Mouse (Mus musculus) thymus, adult 2 months (tissue): Measurements from ENCODE around the gene Plau. TPM values are rescaled to one million over a fixed set of nuclear protein-coding genes. Genes with fewer than 3 reads are reported as not detected.

ENCODE experiments used
- DNase-seq: peaks from one replicate; pipeline ENCODE4 v3.0.0; 2021
- H3K27ac ChIP-seq: fragments of 200-500 bp; 2 replicates; pipeline ENCODE4 v1.5.1; 2012; ENCODE audit warnings: low read length, control low read depth; ENCODE audit not compliant: control insufficient read depth, insufficient read depth
- H3K27me3 ChIP-seq: fragments of 200-500 bp; 2 replicates; pipeline ENCODE4 v1.6.1; 2012; ENCODE audit warnings: mild to moderate bottlenecking, low read length, moderate library complexity, mixed read lengths; ENCODE audit not compliant: control insufficient read depth, insufficient read depth
- H3K36me3 ChIP-seq: fragments of 200-500 bp; 2 replicates; pipeline ENCODE4 v1.6.1; 2012; ENCODE audit warnings: mild to moderate bottlenecking, low read length, moderate library complexity; ENCODE audit not compliant: control insufficient read depth, insufficient read depth
- H3K4me1 ChIP-seq: fragments of 200-500 bp; replicated peaks from 2 replicates; pipeline ENCODE4 v1.6.1; 2012; ENCODE audit warnings: low read length; ENCODE audit not compliant: control insufficient read depth, insufficient read depth
- H3K4me3 ChIP-seq: fragments of 200-500 bp; 2 replicates; pipeline ENCODE4 v1.5.1; 2012; ENCODE audit warnings: mild to moderate bottlenecking, low read length, control low read depth, moderate library complexity; ENCODE audit not compliant: control insufficient read depth, insufficient read depth
- CTCF ChIP-seq: fragments of 200-500 bp; IDR thresholded peaks from 2 replicates; pipeline ENCODE4 v1.5.1; 2012; ENCODE audit warnings: mild to moderate bottlenecking, control low read depth, low read length, moderate library complexity, borderline replicate concordance; ENCODE audit not compliant: control insufficient read depth, poor library complexity, insufficient read depth; ENCODE audit errors: extremely low read depth
- POLR2A ChIP-seq: fragments of 200-500 bp; IDR thresholded peaks from 2 replicates; pipeline ENCODE4 v1.6.1; 2012; ENCODE audit warnings: mild to moderate bottlenecking, low read length, control low read depth, moderate library complexity; ENCODE audit not compliant: control insufficient read depth, poor library complexity, insufficient read depth; ENCODE audit errors: extremely low read depth
- WGBS: fragments of 180-500 bp; shearing (Covaris S2); methylation state at CpG from one replicate; pipeline ENCODE4 v1.1.7; 2018; 5-methylcytosine and 5-hydroxymethylcytosine counted together
- polyA plus RNA-seq: library from polyadenylated mRNA; depleted of rRNA; stranded (reverse); fragments of >200 nt; gene quantifications from 2 replicates; pipeline ENCODE4 v1.2.3, GENCODE M21; 2012; rRNA removed

The Plau gene
- polyA plus RNA-seq, 1 experiment: 5.6 TPM

GRCm38 (mm10) chr14:20891941-20892402 lies 55.5 kb downstream of the Plau start:
- Histone ChIP-seq H3K4me1 (no peaks in the 10 kb centered on the region), H3K4me3 (no peak overlapping the region), H3K36me3 (no peaks in the 10 kb centered on the region), H3K27me3 (no peaks in the 10 kb centered on the region), H3K27ac (no peak overlapping the region)
- no peak for DNase-seq
- TF ChIP-seq POLR2A (no peak), CTCF (no peak)
- 78% methylated on average over 9 of the region's 9 CpGs for WGBS

Other genes starting within 250 kb of the Plau start
- 3.2 and 3.9 TPM in 2 replicates for gene Usp54, start 195.6 kb upstream of the Plau start, polyA plus RNA-seq
- 0.82 TPM in 1 of 2 replicates, not detected in the other for gene Myoz1, start 180.1 kb upstream of the Plau start, polyA plus RNA-seq
- gene Synpo2l, start 168.3 kb upstream of the Plau start, polyA plus RNA-seq: 0.51 and 2.8 TPM in 2 replicates
- 486 and 497 TPM in 2 replicates for gene Sec24c, start 162.4 kb upstream of the Plau start, polyA plus RNA-seq
- 19.2 and 23.4 TPM in 2 replicates for gene Fut11, start 141.7 kb upstream of the Plau start, polyA plus RNA-seq
- 33.5 and 39.5 TPM in 2 replicates for gene Chchd1, start 133.7 kb upstream of the Plau start, polyA plus RNA-seq
- gene Zswim8, start 129.1 kb upstream of the Plau start, polyA plus RNA-seq: 296 and 301 TPM in 2 replicates
- 42.2 and 46.2 TPM in 2 replicates for gene Ndst2, start 102.1 kb upstream of the Plau start, polyA plus RNA-seq
- 36.4 and 42.3 TPM in 2 replicates for gene Camk2g, start 42.6 kb upstream of the Plau start, polyA plus RNA-seq
- gene Vcl, start 92.7 kb downstream of the Plau start, polyA plus RNA-seq: 12.4 and 14.7 TPM in 2 replicates
- 28.5 and 34.1 TPM in 2 replicates for gene Ap3m1, start 215.8 kb downstream of the Plau start, polyA plus RNA-seq
- 12.7 and 18.5 TPM in 2 replicates for gene Adk, start 215.9 kb downstream of the Plau start, polyA plus RNA-seq